ENCODE assay signal across 25 mouse cellular contexts in the genomic region with DNA sequence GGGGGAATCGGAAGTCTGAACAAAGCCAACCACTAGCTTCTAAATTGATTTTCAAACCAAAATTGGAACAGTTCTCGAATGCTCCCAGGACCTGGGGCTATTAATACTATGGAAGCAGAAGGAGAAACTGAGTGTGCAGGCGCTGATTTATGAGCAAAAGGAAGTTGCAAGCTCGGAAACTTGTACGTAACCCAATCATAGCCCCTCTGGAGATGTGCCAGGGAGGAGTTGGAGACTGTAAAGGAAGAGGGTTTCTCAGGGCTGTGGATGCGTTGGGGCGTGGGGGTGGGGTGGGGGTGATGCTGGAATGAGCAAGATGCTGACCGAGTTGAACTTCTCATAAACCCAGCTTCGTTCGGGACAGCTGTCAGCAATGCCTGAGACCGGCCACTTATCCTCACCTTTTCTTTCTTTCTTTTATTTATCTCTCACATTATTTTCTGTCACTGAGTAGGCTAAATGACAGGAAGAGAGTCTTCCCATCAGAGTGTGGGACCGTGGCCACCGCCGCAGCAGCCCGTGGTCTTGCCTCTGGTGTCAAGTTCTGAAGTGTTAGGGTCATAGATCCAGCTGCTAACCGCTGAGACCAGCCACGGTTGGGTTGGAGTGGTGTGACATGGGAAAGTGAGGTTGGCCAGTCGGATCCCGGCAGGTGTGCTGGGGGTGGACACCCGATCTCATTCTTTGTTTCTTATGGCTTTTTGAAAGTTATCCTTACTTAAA. TPM values are rescaled to one million over a fixed set of nuclear protein-coding genes. Genes with fewer than 3 reads are reported as not detected.
A peak's percentile ranks its signal among the peaks of the same experiment; 100 is the strongest.
DNase-seq lines count a peak whose midpoint lies in the region; ATAC-seq lines count a peak whose summit lies in the region.
"Had no signal": no experiment of that assay in that cellular context is flagged by ENCODE, and none has a peak within 500 bp of the region (broad histone marks: within the 10 kb centered on the region; RNA-seq: fewer than 3 reads in every experiment).

No protein-coding gene starts in this region.

- H3K27me3 ChIP-seq in embryonic facial prominence, embryonic 14.5 days (replicated peaks; ENCODE audit: control insufficient read depth, insufficient read depth, low read length): no peaks in the 10 kb centered on the region
- peaks cover 13% of the 10 kb centered on the region; the same call in 1 of the 2 replicates for H3K27me3 ChIP-seq in embryonic facial prominence, embryonic 10.5 days (replicated peaks; ENCODE audit: low read depth, poor library complexity, severe bottlenecking)
- H3K27me3 ChIP-seq in midbrain, embryonic 11.5 days (ENCODE audit: control insufficient read depth, insufficient read depth, low read length): no peaks in the 10 kb centered on the region
- no peaks in the 10 kb centered on the region for H3K27me3 ChIP-seq in midbrain, embryonic 16.5 days (ENCODE audit: control insufficient read depth, insufficient read depth, low read depth, low read length)
- H3K27me3 ChIP-seq: embryonic facial prominence, embryonic 13.5 days; forebrain, embryonic 15.5 days had no signal

- H3K9ac ChIP-seq in embryonic facial prominence, embryonic 14.5 days (ENCODE audit: low read depth, low read length): no peak overlapping the region
- no peak overlapping the region for H3K9ac ChIP-seq in midbrain, embryonic 11.5 days (ENCODE audit: low read length)
- no peak overlapping the region for H3K9ac ChIP-seq in midbrain, embryonic 16.5 days (ENCODE audit: low read depth, low read length)
- H3K9ac ChIP-seq: embryonic facial prominence, embryonic 13.5 days; forebrain, embryonic 15.5 days had no signal

- H3K9me3 ChIP-seq in embryonic facial prominence, embryonic 14.5 days (ENCODE audit: control insufficient read depth, low read length): no peaks in the 10 kb centered on the region
- H3K9me3 ChIP-seq in embryonic facial prominence, embryonic 10.5 days: no peaks in the 10 kb centered on the region
- no peaks in the 10 kb centered on the region for H3K9me3 ChIP-seq in midbrain, embryonic 11.5 days (ENCODE audit: control insufficient read depth, low read length)
- H3K9me3 ChIP-seq in midbrain, embryonic 16.5 days (replicated peaks; ENCODE audit: control insufficient read depth, low read length, poor library complexity, severe bottlenecking): no peaks in the 10 kb centered on the region
- H3K9me3 ChIP-seq: embryonic facial prominence, embryonic 13.5 days; forebrain, embryonic 15.5 days; heart, embryonic 10.5 days had no signal

- peaks cover 5% of the 10 kb centered on the region; the same call in 1 of the 2 replicates for H3K4me1 ChIP-seq in embryonic facial prominence, embryonic 14.5 days (ENCODE audit: control insufficient read depth, insufficient read depth, low read length)
- peaks cover 13% of the 10 kb centered on the region; the same call in 1 of the 2 replicates for H3K4me1 ChIP-seq in embryonic facial prominence, embryonic 10.5 days
- H3K4me1 ChIP-seq in midbrain, embryonic 11.5 days (ENCODE audit: control insufficient read depth, insufficient read depth, low read length): no peaks in the 10 kb centered on the region
- no peaks in the 10 kb centered on the region for H3K4me1 ChIP-seq in midbrain, embryonic 16.5 days (ENCODE audit: control insufficient read depth, insufficient read depth, low read length)
- H3K4me1 ChIP-seq: forebrain, embryonic 15.5 days had no signal

- DNase-seq in embryonic facial prominence, embryonic 14.5 days (ENCODE audit: low spot score): peak; percentile 57
- DNase-seq in embryonic facial prominence, embryonic 10.5 days (ENCODE audit: low spot score): no peak
- peak; percentile 53 for DNase-seq in midbrain, embryonic 11.5 days (ENCODE audit: low spot score, missing footprints)
- peak; percentile 43 to 50 for DNase-seq in kidney, postnatal 36 days
- no peak for DNase-seq in right cerebral cortex, adult 18-20 months
- DNase-seq in layer of hippocampus, postnatal 36 days: no peak
- DNase-seq in MN1 (ENCODE audit: low spot score): no peak
- DNase-seq: adrenal gland, postnatal 25 days; cerebellum, adult 11 months; cerebellum, postnatal 10 days; gastrocnemius, postnatal 36 days; thymus, postnatal 14 days had no signal

- ATAC-seq in embryonic facial prominence, embryonic 14.5 days (ENCODE audit: low read depth): no peak
- no peak for ATAC-seq in midbrain, embryonic 11.5 days (ENCODE audit: low FRiP score)
- ATAC-seq in midbrain, embryonic 16.5 days: no peak
- ATAC-seq: activated CD4-positive, CD25-positive, alpha-beta regulatory T cell, adult 4 months; CD4-positive, CD25-positive, alpha-beta regulatory T cell, adult 4 months; forebrain, embryonic 15.5 days had no signal

- H3K4me2 ChIP-seq in embryonic facial prominence, embryonic 14.5 days (ENCODE audit: low read depth, low read length): no peak overlapping the region
- no peak overlapping the region for H3K4me2 ChIP-seq in midbrain, embryonic 11.5 days
- H3K4me2 ChIP-seq in midbrain, embryonic 16.5 days (ENCODE audit: low read length): no peak overlapping the region
- H3K4me2 ChIP-seq: embryonic facial prominence, embryonic 13.5 days; forebrain, embryonic 15.5 days; liver, embryonic 11.5 days had no signal

- H3K4me3 ChIP-seq in embryonic facial prominence, embryonic 14.5 days (ENCODE audit: low read depth, low read length): no peak overlapping the region
- H3K4me3 ChIP-seq in embryonic facial prominence, embryonic 10.5 days: no peak overlapping the region
- no peak overlapping the region for H3K4me3 ChIP-seq in midbrain, embryonic 11.5 days (ENCODE audit: low read depth, low read length)
- no peak overlapping the region for H3K4me3 ChIP-seq in midbrain, embryonic 16.5 days (ENCODE audit: low read depth, low read length)
- H3K4me3 ChIP-seq: embryonic facial prominence, embryonic 13.5 days; forebrain, embryonic 15.5 days; heart, embryonic 10.5 days had no signal

- no peak overlapping the region for H3K27ac ChIP-seq in embryonic facial prominence, embryonic 14.5 days (replicated peaks; ENCODE audit: low read depth, low read length)
- H3K27ac ChIP-seq in embryonic facial prominence, embryonic 10.5 days (replicated peaks): no peak overlapping the region
- H3K27ac ChIP-seq in midbrain, embryonic 11.5 days (ENCODE audit: low read depth, low read length): no peak overlapping the region
- H3K27ac ChIP-seq in midbrain, embryonic 16.5 days (ENCODE audit: low read length): no peak overlapping the region
- H3K27ac ChIP-seq: embryonic facial prominence, embryonic 13.5 days; forebrain, embryonic 15.5 days; heart, embryonic 10.5 days had no signal

- no peaks in the 10 kb centered on the region for H3K36me3 ChIP-seq in embryonic facial prominence, embryonic 14.5 days (ENCODE audit: control insufficient read depth, insufficient read depth, low read length)
- no peaks in the 10 kb centered on the region for H3K36me3 ChIP-seq in embryonic facial prominence, embryonic 10.5 days (replicated peaks)
- H3K36me3 ChIP-seq in midbrain, embryonic 11.5 days (ENCODE audit: control insufficient read depth, insufficient read depth, low read length): no peaks in the 10 kb centered on the region
- H3K36me3 ChIP-seq in midbrain, embryonic 16.5 days (ENCODE audit: control insufficient read depth, insufficient read depth, low read length): no peaks in the 10 kb centered on the region
- H3K36me3 ChIP-seq: embryonic facial prominence, embryonic 13.5 days; forebrain, embryonic 15.5 days; heart, embryonic 10.5 days had no signal

- WGBS in embryonic facial prominence, embryonic 14.5 days: 58% methylated on average over 20 of the region's 20 CpGs
- 82% methylated on average over 20 of the region's 20 CpGs for WGBS in embryonic facial prominence, embryonic 10.5 days
- WGBS in midbrain, embryonic 11.5 days: 83% methylated on average over 20 of the region's 20 CpGs
- 88% methylated on average over 20 of the region's 20 CpGs for WGBS in midbrain, embryonic 16.5 days

RNA-seq across cellular contexts. Expression of a gene that starts 54.2 kb away (rescaled TPM):
- polyA plus RNA-seq in embryonic facial prominence, embryonic 14.5 days (2014; fragmentation: Nextera tagmentation; extraction: Ambion mirVana): not detected in 2 replicates
- polyA plus RNA-seq in embryonic facial prominence, embryonic 10.5 days (2016; fragmentation: Nextera tagmentation; extraction: Ambion mirVana): not detected in 2 replicates
- not detected in 2 replicates for polyA plus RNA-seq in midbrain, embryonic 11.5 days (2014; fragmentation: Nextera tagmentation; extraction: Ambion mirVana)
- not detected in 2 replicates for polyA plus RNA-seq in midbrain, embryonic 16.5 days (2015; fragmentation: Nextera tagmentation; extraction: Ambion mirVana)
- total RNA-seq in layer of hippocampus, postnatal 36 days (2021): not detected
- total RNA-seq: adrenal gland, postnatal 25 days; ES-E14; gastrocnemius, postnatal 36 days; layer of hippocampus, adult 18-20 months; layer of hippocampus, postnatal 25 days; left cerebral cortex, postnatal 14 days had no signal
- polyA plus RNA-seq: activated CD4-positive, CD25-positive, alpha-beta regulatory T cell, adult 4 months; CD4-positive, CD25-positive, alpha-beta regulatory T cell, adult 4 months; embryonic facial prominence, embryonic 13.5 days; forebrain, embryonic 15.5 days; heart, embryonic 10.5 days; heart, postnatal 0 days; hindbrain, embryonic 11.5 days; liver, embryonic 11.5 days had no signal

Comparison
In these comparisons a context has a peak if more than half of its experiments do, and no peak if none do; other contexts are left out.
1. DNase-seq: peak in embryonic facial prominence, embryonic 14.5 days (single experiment), midbrain, embryonic 11.5 days (single experiment) and kidney, postnatal 36 days (2 of 2); none in embryonic facial prominence, embryonic 10.5 days (single experiment), right cerebral cortex, adult 18-20 months (single experiment), layer of hippocampus, postnatal 36 days (0 of 2) and MN1 (single experiment).